Mouse (Mus musculus) C2C12 (cell line): ENCODE results near the gene Qpctl.

Experiments
- CEBPB ChIP-seq: IDR thresholded peaks from one replicate; pipeline ENCODE4 v1.6.1; 2011; ENCODE audit warnings: low read depth, mild to moderate bottlenecking, control low read depth, moderate library complexity
- CTCF ChIP-seq: IDR thresholded peaks from one replicate; pipeline ENCODE4 v1.5.1; 2011; ENCODE audit not compliant: control insufficient read depth, insufficient read depth, insufficient read length
- FOSL1 ChIP-seq: IDR thresholded peaks from one replicate; pipeline ENCODE4 v1.8.0; 2011; ENCODE audit warnings: mild to moderate bottlenecking, low read length; ENCODE audit not compliant: poor library complexity, insufficient read depth, severe bottlenecking
- MAX ChIP-seq: IDR thresholded peaks from one replicate; pipeline ENCODE4 v1.6.1; 2011; ENCODE audit warnings: mild to moderate bottlenecking, control low read depth
- MYOD1 ChIP-seq: IDR thresholded peaks from one replicate; pipeline ENCODE4 v1.6.1; 2011; ENCODE audit warnings: low read depth; ENCODE audit not compliant: control insufficient read depth, insufficient read length
- USF1 ChIP-seq: IDR thresholded peaks from one replicate; pipeline ENCODE4 v1.6.1; 2011; ENCODE audit warnings: low read depth, mild to moderate bottlenecking, control low read depth, moderate library complexity

- TF ChIP-seq CTCF (no peak), MAX (no peak), CEBPB (no peak), MYOD1 (no peak), USF1 (no peak), FOSL1 (no peak)
These were observed 9.5 kb upstream of the Qpctl start for GRCm38 (mm10) chr7:19158601-19159000.
